Mouse (Mus musculus) T-helper 17 cell (primary cell): ENCODE data around the gene Gm10271.

Experiments used
- in situ Hi-C, 2 experiments: fragments of 300-600 bp; cut with MboI, MseI; formaldehyde crosslinking; loops; 1 replicate in 1 of 2; 2 replicates in 1 of 2; pipeline ENCODE4 v1.15.1; 2025; ENCODE audit warnings: high pct_unique_total_duplicates in 2 of 2

Gm10271 gene

GRCm38 (mm10) chr10:116980888-116981287, 8.5 kb upstream of the Gm10271 start:
- in situ Hi-C loops, result loop anchor here in 1 of 2 experiments (5.0 kb wide), 1 partner anchor 51 kb away; no protein-coding TSS in a partner anchor

GRCm38 (mm10) chr10:116980273-116980672, 7.9 kb upstream of the Gm10271 start:
- in situ Hi-C loops, result loop anchor here in 1 of 2 experiments (5.0 kb wide), 1 partner anchor 52 kb away; no protein-coding TSS in a partner anchor

GRCm38 (mm10) chr10:116978841-116979240, 6.4 kb upstream of the Gm10271 start:
- in situ Hi-C loops, result no loop called here

GRCm38 (mm10) chr10:116977858-116978257, 5.4 kb upstream of the Gm10271 start:
- in situ Hi-C loops, result no loop called here

GRCm38 (mm10) chr10:116977455-116977854, 5.0 kb upstream of the Gm10271 start:
- in situ Hi-C loops, result no loop called here

- in situ Hi-C loops, result no loop called here
These were observed 3.7 kb downstream of the Gm10271 start for GRCm38 (mm10) chr10:116968741-116969140.

GRCm38 (mm10) chr10:116966065-116966464, 6.3 kb downstream of the Gm10271 start:
- in situ Hi-C loops, result no loop called here

- in situ Hi-C loops, result no loop called here
These were observed 7.1 kb downstream of the Gm10271 start for GRCm38 (mm10) chr10:116965297-116965696.

GRCm38 (mm10) chr10:116964571-116964970, 7.8 kb downstream of the Gm10271 start:
- in situ Hi-C loops, result no loop called here

- in situ Hi-C loops, result no loop called here
These were observed 8.3 kb downstream of the Gm10271 start for GRCm38 (mm10) chr10:116964084-116964483.

GRCm38 (mm10) chr10:116962803-116963202, 9.6 kb downstream of the Gm10271 start:
- in situ Hi-C loops, result no loop called here

GRCm38 (mm10) chr10:116962152-116962551, 10.3 kb downstream of the Gm10271 start:
- in situ Hi-C loops, result no loop called here

GRCm38 (mm10) chr10:116957867-116958551, 14.4 kb downstream of the Gm10271 start:
- in situ Hi-C loops, result no loop called here

GRCm38 (mm10) chr10:116956483-116957158, 15.8 kb downstream of the Gm10271 start:
- in situ Hi-C loops, result no loop called here

- in situ Hi-C loops, result no loop called here
These were observed 17.2 kb downstream of the Gm10271 start for GRCm38 (mm10) chr10:116955191-116955590.

- in situ Hi-C loops, result no loop called here
These were observed 21.5 kb downstream of the Gm10271 start for GRCm38 (mm10) chr10:116950886-116951285.

- in situ Hi-C loops, result no loop called here
These were observed 22.2 kb downstream of the Gm10271 start, which contains the start of gene Rab3ip for GRCm38 (mm10) chr10:116950009-116950769. Gene Rab3ip, minus strand, starts transcription at chr10:116950769.

- in situ Hi-C loops, result loop anchor here (10.0 to 25.0 kb wide), 3 partner anchors 375 to 1587 kb away; partner anchors contain the start of genes Rap1b (in 1 of the 2) and Tmem19 (in 1 of the 2)
These were observed 23.0 kb downstream of the Gm10271 start for GRCm38 (mm10) chr10:116949111-116950008.

GRCm38 (mm10) chr10:116948414-116948813, 24.0 kb downstream of the Gm10271 start:
- in situ Hi-C loops, result loop anchor here (10.0 to 25.0 kb wide), 3 partner anchors 374 to 1586 kb away; partner anchors contain the start of genes Rap1b (in 1 of the 2) and Tmem19 (in 1 of the 2)

GRCm38 (mm10) chr10:116944940-116945339, 27.5 kb downstream of the Gm10271 start:
- in situ Hi-C loops, result loop anchor here (10.0 to 25.0 kb wide), 3 partner anchors 370 to 1583 kb away; partner anchors contain the start of genes Rap1b (in 1 of the 2) and Tmem19 (in 1 of the 2)
